Mouse (Mus musculus) adrenal gland, postnatal 36 days (tissue): ENCODE data around the gene Gpr39. TPM values are rescaled to one million over a fixed set of nuclear protein-coding genes. Genes with fewer than 3 reads are reported as not detected.

Experiments
- DNase-seq, 2 experiments: peaks; one replicate each; pipeline ENCODE4 v3.0.0; 2021; ENCODE audit warnings: mixed read lengths in 1 of 2
- total RNA-seq, 2 experiments: library from RNA; stranded (reverse); gene quantifications; 2 replicates each; pipeline ENCODE4 v1.2.3; 2021

The Gpr39 gene
- total RNA-seq, 2 experiments from 2014 or later: 0.13 TPM; not detected in 1

DNA sequence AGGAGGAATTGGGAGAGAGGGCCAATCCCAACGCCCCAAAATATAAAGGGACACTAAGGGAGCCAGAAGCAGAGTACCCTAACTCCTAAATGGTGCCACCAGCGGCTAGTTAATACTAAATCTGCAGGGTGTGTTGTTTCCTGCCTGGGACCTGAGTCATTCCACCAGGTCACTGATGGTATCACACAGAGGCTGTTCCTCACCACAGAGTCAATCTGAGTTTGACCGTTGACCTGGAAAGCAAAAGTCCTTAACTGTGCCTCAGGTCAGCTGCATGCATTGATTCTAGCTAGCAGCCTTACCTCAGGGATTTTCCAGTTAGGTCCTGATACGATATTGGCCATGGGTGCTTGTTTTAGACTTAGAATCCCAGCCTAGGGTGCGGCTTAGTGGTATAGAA is 17.5 kb downstream of the Gpr39 start:
- DNase-seq: no peak

DNA sequence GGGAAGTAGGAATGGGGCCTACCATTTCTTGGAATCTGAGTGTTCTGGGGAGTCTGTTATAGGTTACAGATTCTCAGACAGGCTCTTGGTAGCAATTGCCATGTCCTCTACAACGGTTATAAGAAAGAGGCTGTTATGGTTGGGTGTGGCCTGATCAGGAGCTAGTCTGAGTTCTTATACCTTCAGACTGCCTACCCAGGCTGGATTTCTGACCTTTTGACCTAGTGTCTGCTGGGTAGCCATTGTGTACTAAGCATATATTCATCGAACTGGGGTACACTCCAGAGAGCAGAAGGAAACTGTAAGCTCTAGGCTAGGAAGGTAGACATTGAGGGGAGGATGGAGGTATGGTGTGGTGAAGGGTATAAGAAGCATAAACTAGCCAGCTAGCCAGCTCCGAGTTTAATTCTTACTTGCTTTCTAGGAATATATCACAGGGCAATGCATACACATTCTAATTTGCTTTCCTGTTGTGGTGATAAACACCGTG is 24.4 kb downstream of the Gpr39 start:
- DNase-seq: no peak

DNA sequence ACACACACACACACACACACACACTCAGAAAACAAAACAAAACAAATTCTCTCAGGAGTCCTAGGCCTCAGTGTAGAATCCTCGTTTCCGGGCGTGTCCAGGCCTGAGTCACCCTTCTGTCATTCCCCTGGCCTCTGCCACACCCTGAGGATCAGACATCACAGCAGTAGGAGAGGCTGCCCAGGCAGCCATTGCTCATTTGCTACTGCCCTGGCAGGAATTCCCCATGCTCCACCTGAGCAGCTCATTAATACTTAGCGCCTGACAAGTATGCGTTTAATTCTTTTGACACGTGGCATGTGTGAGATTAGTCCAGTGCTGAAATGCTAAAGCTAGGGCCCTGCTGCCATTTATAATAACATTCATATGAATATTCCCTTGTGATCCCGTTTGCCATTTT is 25.0 kb downstream of the Gpr39 start:
- peak; percentile 10 to 15 for DNase-seq

DNA sequence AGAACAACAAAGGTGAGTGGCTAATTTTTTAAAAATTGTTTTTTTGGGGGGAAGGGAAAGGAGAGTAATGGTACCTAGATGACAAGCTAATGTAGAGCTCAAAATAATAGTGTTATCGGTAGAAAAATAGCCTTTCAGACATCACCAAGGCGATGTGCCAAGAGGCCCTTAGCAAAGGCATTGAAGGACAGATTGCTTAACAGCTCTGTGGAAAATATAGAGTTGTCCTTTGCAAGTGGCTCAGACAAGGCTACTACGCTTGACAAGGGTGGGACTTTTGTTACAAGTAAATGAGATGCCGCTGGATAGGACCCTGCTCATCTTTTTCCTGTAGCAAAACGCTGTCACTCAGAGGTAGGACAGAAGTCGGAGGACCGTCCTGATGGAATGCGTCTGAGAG is 25.5 kb downstream of the Gpr39 start:
- DNase-seq: peak in 1 of 2 experiments; percentile 57

DNA sequence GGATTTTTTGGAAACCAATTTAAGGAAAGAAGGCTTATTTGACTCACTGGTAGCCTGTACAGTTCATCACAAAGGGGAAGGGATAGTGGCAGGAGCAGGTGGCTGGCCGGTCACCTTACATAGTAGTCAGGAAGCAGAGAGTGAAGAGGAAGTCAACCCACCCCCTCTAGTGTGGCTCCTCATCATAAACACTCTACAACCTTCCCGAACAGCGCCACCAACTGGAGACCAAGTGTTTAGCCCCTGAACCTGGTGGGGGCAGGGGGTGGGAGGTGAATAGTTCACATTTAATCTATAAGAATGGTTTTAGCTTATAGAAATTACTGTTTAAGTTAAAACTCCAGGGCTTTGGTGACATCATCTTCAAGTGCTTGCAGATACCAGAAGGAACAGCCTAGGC is 28.6 kb downstream of the Gpr39 start:
- DNase-seq: no peak

DNA sequence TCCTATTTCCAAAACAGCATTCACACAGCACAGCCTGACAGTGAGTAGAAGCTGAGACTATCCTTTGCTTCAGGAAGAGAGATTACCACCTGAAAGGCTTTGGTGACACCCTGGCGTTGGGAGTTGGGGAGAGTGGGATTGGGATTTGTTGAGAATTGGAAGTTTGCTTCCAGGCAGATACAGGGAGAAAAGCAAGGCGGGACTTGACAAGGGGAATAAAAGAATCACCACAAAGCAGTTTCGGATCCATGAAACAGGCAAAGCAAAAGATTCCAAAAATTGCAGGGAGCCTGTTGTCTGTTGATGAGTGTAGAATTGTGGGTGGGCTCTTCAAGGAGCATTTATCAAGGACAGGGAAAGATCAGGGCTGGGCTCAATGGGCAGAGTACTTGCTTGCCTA is 38.5 kb downstream of the Gpr39 start:
- no peak for DNase-seq

DNA sequence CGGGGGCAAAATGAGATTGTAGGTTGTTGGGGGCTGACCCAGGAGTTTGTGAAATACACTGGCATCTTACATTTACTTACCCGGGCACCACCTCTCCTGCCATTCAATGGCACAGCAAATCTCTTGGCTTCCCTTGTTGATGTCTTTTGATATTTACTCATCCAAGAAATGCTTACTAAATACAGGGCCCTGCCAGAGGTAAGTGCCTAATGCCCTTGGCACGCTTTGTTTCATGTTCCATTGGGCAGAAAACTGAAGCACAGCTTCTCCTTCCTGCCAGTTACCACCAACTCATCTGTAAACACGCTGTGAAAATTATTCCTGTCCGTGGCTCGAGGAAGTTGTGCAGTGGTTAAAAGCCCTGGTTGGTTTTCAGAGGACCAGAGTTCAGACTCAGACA is 39.4 kb downstream of the Gpr39 start:
- no peak for DNase-seq

DNA sequence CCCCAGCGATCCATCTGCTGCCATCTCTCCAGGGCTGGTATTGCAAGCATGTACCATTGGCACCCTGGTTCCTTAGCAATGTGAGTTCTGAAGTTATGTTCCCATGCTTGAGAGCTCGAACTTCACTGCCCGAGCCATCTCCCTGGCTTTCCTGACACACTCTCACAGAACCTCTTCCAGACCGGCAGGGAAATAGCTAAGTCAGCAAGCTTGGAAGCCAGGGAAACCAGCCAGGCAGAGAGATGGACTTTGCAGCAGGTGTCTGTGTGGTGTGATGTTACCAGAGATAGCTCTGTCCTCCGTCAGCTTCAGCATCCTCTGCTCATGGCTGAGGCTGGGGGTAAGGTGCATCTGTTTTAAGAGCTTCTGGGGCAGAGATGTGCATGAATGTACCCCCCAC is 41.1 kb downstream of the Gpr39 start:
- no peak for DNase-seq

DNA sequence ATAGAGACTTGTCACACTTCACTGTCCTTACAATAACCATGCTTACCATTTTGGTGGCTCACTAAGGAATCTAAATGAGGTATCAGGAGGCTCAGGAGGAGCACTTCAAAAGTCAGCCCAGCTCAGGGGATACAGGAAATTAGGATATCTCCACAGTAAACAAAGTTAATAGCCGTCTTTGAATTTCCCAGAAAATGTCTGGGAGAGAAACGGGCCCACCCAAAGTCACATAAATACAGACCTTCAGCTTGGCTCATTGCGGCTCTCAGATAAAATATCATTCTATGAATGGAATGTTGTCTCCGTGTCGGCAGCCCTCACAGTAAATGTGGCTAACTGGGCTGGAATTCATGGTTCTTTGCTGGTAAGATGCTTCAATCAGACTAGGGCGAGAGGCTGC is 42.3 kb downstream of the Gpr39 start:
- no peak for DNase-seq

DNA sequence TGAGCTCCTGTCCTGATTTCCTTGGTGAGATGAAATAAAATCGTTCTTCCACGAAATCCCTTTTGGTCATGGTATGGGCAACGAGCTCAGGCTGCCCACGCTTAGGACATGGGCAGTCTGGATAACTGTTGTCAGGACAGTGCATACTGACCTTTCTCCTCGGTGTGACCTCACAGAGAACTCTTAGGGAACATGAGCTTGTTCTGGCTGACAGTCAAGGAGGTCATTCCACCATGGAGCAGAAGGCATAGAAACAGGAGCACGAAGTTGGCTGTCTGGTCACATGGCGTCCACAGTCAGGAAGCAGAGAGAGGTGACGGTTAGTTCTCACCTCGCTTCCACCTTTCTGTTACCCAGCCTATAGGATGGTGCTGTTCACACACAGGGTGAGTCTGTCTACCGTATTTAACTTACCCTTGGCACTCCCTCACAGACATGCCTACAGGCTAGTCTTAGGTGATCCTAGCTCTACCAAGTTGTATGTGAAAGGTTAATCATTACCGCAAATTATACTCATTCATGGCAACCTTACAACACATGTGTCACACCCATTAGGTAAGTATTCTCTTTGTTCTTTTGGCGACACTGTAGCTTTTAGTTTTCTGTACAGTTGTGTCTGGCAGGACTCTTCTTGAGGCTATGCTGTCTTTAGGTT is 44.4 kb downstream of the Gpr39 start:
- no peak for DNase-seq

DNA sequence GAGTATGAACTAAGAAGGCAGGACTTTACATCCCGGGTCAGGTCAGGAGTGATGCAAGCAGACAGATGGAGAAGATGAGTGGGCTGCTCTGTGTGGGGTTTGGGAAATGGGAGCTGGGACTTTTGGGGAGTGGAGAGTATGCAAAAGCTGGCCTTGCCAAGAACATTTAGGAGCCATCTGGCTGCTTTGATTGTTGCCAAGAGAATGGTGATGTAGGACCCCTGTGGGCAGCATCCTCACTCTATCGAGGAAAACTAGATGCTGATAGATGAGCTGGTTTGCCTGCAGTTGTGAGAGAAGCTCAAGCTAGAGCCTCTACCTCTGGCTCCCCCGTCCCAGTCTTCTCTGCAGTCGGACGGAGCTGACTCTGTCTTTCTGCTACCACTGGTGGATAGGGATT is 47.5 kb downstream of the Gpr39 start:
- no peak for DNase-seq

DNA sequence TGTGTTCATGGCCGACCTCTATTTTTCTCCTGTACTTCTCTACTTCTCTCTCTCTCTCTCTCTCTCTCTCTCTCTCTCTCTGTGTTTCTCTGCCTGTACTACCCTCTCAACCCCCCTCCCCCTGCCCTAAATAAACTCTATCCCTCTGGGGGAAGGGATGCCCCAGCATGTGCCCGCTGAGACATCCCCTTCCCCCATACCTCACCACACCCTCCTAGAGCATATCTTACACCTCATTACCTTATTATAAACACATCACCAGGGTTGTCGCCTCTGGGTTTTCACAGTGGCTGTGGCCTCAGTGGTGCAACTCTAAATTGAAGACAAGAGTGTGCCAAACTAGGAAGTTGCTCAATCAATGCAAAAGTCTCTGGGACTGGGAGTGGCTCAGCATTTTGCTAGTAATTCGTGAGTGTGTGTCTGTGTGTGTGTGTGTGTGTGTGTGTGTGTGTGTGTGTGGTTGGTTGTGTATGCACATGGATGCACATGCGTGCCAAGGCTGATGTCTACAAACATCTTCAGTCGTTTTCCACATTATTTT is 52.3 kb downstream of the Gpr39 start:
- no peak for DNase-seq

DNA sequence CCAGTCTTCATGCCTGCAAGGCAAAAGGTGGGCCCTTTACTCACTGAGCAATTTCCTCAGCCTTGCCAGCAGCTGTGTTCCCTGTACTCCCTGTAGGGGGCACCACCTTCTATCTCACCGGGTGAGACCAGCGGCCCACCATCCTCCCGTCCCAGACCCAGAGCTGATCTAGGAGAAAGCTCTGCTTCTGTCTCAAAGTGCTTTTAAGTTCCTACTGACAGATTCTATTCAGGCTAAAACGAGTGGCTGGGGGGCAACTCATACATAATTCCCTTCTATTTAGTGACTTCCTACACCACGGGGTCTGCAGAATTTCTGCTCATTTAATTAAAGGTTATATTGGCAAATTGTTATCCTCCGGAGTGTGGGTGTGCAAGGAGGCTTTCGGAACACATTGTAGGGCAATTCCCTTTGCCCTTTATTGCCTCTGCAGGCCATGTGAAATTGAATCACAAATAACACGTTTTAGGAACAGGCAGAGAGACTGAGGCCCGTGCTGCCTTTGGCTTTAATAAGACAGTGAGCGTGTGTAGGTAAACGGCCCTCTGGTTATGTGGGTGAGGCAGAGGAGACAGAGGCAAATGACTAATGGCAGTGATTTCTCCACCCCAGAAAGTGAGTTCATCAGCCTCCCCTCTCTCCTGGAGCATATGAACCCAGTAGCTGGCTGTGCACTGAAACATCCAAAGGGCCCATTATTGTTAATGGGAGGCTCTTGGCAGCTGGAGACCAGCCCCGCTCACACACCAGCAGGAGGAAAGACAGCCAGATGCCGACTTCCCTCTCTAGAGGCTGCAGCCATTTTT is 53.1 kb downstream of the Gpr39 start:
- no peak for DNase-seq

DNA sequence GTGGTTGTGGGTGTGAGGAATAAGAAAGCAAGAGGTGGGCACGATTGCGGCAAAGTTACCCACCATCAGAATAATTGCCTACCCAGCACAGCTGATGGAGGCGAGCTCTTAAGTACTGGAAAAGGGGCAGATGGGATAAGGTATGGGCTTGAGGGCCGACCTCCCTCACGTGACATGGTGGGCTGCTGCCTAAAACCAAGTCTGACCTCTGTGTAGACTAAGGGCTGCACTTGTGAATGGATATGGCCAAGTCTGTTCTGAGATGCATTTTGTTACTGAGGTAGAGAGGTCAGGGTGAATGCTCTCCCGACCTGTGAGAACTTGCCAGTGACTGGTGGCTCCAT is 53.7 kb downstream of the Gpr39 start:
- no peak for DNase-seq

DNA sequence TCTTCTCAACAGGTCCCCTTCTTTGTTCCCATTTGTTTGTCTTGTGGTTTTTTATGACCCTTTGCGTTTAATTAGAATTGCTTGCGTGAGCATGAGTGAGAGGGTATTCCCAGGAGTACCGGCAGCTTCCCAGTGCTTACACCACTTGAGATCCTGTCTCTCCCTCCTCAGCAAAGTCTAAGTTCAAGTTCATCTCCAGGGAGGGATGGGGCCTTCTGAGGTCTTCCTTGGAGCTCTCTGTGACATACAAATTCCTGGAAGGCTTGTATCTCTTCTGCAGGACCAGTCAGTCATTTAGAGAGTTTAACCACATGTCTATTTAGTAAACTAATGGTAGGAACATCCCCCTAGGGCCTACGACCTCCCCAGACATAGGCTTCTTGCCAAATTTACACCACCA is 55.1 kb downstream of the Gpr39 start:
- no peak for DNase-seq

DNA sequence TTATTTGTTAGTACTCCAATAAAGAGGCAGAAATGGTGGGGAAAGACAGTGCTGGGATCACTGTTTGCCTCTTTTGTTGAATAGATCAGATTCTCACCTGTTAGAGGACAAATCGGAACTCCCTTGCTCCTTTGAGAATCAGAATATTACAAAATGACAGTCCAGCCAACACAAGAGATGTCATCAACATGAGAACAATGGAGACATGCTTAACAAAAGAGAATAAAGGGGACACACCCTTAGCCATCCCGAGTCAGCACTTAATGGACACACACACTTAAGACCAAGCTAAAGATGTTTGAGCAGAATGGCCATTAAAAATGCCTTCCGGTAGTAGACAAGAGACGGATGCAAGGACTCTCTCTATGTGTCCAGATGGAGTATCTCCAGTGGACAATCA is 68.0 kb downstream of the Gpr39 start:
- DNase-seq: no peak

DNA sequence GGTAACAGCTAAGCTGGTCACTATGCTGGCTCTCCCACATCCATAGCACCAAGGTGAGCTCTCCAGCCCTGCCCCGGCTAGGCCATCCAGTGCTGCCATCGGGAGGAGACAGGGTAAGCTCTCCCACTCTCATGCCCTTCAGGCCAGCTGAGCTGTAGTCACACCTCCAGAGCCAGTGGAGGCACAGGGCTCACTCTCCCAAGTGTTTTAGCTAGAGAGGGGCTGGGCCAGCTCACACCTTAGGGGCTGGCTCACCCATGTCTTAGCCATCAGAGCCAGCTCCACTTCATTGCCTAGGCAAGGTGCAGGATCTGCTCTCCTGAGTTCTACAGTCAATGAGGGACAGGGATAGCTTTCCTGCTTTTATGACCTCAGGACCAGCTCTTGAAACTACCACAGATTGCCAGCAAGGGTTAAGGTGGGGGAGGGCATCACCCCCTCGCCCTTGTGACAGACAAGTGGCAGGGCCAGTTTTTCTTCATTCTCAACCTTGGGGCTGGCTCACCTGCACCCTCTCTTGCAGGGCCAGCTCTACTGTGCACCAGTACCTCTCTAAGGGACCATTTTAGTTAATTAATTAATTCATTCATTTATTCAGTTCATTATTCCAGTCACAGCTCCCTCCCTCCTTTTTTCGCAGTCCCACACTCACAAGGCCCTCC is 78.7 kb downstream of the Gpr39 start:
- no peak for DNase-seq

DNA sequence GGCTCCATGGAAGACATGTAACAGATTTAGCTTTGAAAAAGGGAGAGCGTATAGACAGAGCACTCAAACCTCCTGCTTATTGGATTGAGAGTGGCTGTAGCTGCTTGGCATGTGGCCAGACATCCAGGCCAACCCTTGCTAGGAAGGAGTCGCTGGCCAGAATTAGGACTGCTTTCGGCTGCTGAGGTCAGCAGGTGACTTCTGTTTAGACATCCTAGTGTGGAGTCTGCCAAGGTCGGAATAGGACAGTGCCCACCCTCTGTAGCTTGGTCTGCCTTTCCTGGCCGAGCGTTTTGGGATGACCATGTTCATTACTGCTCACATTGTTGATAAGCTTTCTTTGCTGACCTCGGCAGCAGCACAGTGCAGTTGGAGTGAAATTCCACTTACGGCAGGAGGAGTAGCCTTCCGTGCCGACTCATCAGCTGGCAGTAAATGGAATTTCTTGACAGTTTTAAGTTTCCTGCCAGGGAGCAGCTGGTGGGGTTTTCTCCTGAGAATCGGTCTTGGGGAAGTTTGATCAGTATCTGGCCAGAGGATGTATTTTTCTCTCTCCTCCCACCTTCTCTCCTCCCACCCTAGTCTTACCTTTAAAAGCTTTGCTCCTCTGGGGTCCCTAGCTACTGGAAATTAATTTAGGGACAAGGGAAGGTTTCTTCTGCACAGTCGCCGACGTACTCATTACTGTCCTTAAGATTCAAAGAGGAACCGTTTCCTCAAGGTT is 83.3 kb downstream of the Gpr39 start:
- DNase-seq: peak; percentile 24 to 26

DNA sequence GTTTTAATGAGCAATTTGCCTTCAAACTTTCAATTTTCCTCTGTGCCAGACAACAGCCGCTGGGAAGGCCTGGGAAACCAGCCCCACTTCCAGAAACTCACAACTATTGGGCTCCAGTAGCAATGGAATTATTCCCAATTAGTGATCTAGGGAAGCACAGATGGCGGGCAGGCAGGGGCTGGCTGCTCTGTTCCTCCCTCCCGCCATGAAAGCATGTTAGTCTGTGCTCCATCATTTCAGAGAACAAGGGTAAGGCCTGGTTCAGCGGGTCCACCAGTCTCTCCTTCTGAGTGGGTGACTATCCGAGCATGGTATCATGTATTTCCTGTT is 83.9 kb downstream of the Gpr39 start:
- no peak for DNase-seq

DNA sequence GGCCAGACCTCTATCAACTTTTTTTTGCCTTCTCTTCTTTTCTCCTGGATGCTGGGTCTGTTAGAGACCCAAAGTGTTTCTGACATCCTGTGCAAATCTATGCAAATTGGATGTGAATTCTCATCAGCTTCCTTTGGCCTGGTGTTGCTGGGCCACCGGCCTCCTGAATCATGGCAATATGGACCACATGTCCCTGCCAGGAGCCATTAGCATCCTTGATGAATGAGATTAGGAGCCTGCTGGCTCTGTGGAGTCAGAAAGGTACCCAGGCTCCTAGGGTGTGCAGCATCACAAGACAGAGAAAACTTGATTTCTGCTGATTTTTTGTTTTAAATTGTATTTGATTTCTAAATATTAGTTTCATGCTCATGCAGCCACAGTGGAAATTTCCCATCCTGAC is 85.3 kb downstream of the Gpr39 start:
- DNase-seq: no peak

DNA sequence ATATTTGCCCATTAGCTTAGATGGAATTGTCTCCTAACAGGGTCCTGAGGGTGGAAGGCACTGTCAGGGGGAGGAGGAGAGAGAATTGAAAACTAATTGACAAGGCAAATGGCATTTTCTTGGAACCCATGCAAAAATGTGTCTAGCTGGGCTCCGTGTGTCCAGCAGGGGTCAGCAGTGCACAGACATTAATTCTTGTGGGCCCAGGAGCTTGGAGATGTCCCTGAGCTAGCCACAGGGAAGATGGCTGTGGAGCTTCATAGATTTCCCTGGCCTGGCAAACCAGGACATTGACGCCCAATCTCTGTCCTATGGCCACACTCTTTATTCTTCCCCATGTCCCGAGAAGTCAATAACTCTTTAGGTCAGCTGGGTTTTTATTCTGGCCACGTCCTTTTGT is 113.0 kb downstream of the Gpr39 start:
- peak; percentile 68 to 79 for DNase-seq

DNA sequence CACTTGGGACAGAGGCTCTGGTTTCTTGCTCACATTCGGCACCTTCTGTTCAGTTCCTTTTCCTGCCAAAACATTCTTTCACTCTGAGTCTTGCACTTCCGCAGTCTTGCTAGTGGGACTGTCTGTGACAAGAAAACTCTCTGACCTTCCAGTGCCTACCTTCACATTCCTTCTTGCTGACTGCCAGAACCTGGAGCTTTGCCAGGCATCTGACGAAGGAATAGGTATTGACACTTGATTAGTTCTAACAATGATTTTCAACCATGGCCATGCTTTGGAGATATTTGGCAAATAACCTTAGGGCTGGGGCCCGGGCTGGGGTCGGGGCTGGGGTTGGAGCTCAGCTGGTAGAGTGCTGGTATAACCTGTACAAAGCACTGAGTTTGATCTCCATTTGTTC is 123.7 kb downstream of the Gpr39 start:
- DNase-seq: no peak

DNA sequence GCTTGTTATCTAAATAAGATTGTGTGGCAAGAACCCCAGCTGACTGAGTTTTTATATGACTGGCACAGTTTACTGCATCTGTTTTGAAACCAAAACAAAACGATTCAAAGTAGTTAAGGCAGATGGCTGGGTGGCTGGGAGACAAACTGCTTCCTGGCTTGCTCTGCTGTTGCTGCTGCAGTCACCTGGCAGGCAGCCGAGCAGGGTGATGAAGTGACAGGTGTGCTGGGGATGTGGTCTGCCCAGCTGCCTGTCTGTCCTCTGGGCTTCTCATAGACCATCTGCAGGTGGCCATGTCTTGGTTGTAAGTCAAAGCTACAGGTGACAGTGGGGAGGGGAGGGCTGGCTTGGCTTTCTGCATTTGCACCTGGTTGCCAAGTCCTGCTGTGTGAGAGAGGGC is 131.6 kb downstream of the Gpr39 start:
- DNase-seq: no peak
